Mouse (Mus musculus): ENCODE measurements around the gene Hist2h2ac.

DNA sequence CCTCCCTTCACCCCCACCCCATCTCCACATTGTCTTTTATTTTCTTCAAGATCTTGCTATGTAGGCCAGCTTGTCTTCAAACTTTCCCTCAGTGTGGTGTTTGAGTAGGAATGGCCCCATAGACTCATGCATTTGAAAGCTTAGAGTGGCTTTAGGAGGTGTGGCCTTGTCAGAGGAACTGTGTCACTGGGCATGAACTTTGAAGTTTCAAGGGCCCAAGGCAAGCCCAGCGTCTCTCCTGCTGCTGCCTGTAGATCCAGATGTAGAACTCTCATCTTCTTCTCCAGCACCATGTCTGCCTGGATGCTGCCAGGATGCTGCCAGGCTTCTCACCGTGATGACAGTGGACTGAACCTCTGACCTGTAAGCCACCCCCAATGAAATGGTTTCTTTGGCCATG is 8.1 kb upstream of the Hist2h2ac start:
- TF ChIP-seq TAL1 (conservative IDR thresholded peaks at IDR 0.05; ENCODE audit: low read depth, low read length) (no peak), CTCF (IDR thresholded peaks at IDR 0.05; ENCODE audit: low read depth, low read length) (no peak)
